Mouse (Mus musculus) cerebellum, adult 2 months (tissue): ENCODE measurements at regions not wholly inside any gene's neighbourhood (a gene's known extent, or its start where the extent isn't known, plus 50 kb on each side); places are given as distances from the start of the nearest gene placed in this dataset.
"Not testable (repeated sequence)": the region's sequence is repeated elsewhere in the genome, so short reads cannot be mapped to it uniquely, and the experiment has no call there.

Source experiments
- CTCF ChIP-seq: fragments of 200-500 bp; IDR thresholded peaks from 2 replicates; pipeline ENCODE4 v1.5.1; 2011; ENCODE audit warnings: low read depth, mild to moderate bottlenecking, control low read depth, low read length, moderate library complexity, borderline replicate concordance; ENCODE audit not compliant: insufficient read depth
- POLR2A ChIP-seq: fragments of 200-500 bp; IDR thresholded peaks from 2 replicates; pipeline ENCODE4 v1.6.1; 2011; ENCODE audit warnings: low read length, control low read depth, borderline replicate concordance; ENCODE audit not compliant: insufficient read depth

GRCm38 (mm10) chr4:9724801-9725200, 1149.5 kb upstream of the 2610301B20Rik start:
- not testable (repeated sequence) for TF ChIP-seq POLR2A, CTCF
